In the genomic region with DNA sequence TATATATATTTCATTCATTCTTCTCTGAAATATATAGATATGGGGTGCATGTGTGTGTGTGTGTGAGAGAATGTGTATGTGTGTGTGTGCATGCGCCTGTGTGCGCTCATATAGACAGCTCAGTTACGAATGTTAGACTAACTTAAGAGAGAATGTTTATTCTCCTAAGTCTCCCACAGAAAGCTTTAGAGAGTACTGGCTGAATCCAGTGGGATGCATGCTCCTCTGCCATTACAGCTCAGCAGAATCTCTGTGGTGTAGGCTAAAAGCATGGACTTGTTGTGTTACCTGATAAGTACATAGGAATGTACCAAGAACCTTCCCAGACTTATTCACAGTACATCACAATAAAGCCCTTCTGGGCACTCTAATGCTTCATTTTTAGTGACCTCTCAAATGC, we compare ENCODE assay signal across 17 mouse cellular contexts. TPM values are rescaled to one million over a fixed set of nuclear protein-coding genes. Genes with fewer than 3 reads are reported as not detected.
DNase-seq lines count a peak whose midpoint lies in the region; ATAC-seq and TF ChIP-seq lines count a peak whose summit lies in the region.
"Had no signal": no experiment of that assay in that cellular context is flagged by ENCODE, and none has a peak within 500 bp of the region (broad histone marks: within the 10 kb centered on the region; RNA-seq: fewer than 3 reads in every experiment).

No protein-coding gene starts in this region.

- no peak for TF ChIP-seq CTCF in stomach, postnatal 0 days (IDR thresholded peaks at IDR 0.05; ENCODE audit: low read depth)
- TF ChIP-seq CTCF in olfactory bulb, adult 2 months (IDR thresholded peaks at IDR 0.05; ENCODE audit: insufficient read depth, low read depth, low read length): no peak

- peak; percentile 54 for ATAC-seq in frontal cortex, adult (ENCODE audit: low TSS enrichment)
- ATAC-seq in hindbrain, embryonic 13.5 days (ENCODE audit: low FRiP score): peak; percentile 37; the same call in 1 of the 2 replicates
- ATAC-seq in hindbrain, embryonic 12.5 days (ENCODE audit: low FRiP score): no peak
- 0 out of 2 replicates have a peak, but pooled peaks have one; percentile 11 for ATAC-seq in stomach, embryonic 14.5 days (ENCODE audit: insufficient number of reproducible peaks, insufficient read depth, low FRiP score, low read depth)
- ATAC-seq in stomach, postnatal 0 days (ENCODE audit: low FRiP score, low TSS enrichment): no peak
- ATAC-seq: intestine, postnatal 0 days; Patski had no signal

- TF ChIP-seq EP300 in stomach, postnatal 0 days (optimal IDR thresholded peaks at IDR 0.05): no peak

- H3K27me3 ChIP-seq in hindbrain, embryonic 13.5 days: no peaks in the 10 kb centered on the region
- H3K27me3 ChIP-seq in hindbrain, embryonic 12.5 days: no peaks in the 10 kb centered on the region
- H3K27me3 ChIP-seq in stomach, embryonic 14.5 days (ENCODE audit: control insufficient read depth, insufficient read depth, low read length): no peaks in the 10 kb centered on the region
- H3K27me3 ChIP-seq in stomach, postnatal 0 days (ENCODE audit: control insufficient read depth, insufficient read depth, low read length): no peaks in the 10 kb centered on the region
- H3K27me3 ChIP-seq: Patski had no signal

- no peaks in the 10 kb centered on the region for H3K9me3 ChIP-seq in hindbrain, embryonic 13.5 days
- H3K9me3 ChIP-seq in hindbrain, embryonic 12.5 days (replicated peaks): no peaks in the 10 kb centered on the region
- H3K9me3 ChIP-seq in stomach, embryonic 14.5 days (ENCODE audit: control insufficient read depth, low read depth, low read length): no peaks in the 10 kb centered on the region
- H3K9me3 ChIP-seq in stomach, postnatal 0 days (ENCODE audit: control insufficient read depth, low read length): no peaks in the 10 kb centered on the region

- no peak overlapping the region for H3K4me3 ChIP-seq in hindbrain, embryonic 13.5 days
- no peak overlapping the region for H3K4me3 ChIP-seq in hindbrain, embryonic 12.5 days
- H3K4me3 ChIP-seq in stomach, embryonic 14.5 days (ENCODE audit: low read depth, low read length): no peak overlapping the region
- H3K4me3 ChIP-seq in stomach, postnatal 0 days (ENCODE audit: low read depth, low read length): no peak overlapping the region
- H3K4me3 ChIP-seq in olfactory bulb, adult 2 months (ENCODE audit: insufficient read depth, low read depth, low read length): no peak overlapping the region
- H3K4me3 ChIP-seq: gastrocnemius, adult 2 months had no signal

- 78% methylated on average over 3 of the region's 3 CpGs for WGBS in hindbrain, embryonic 13.5 days
- WGBS in hindbrain, embryonic 12.5 days: 72% methylated on average over 3 of the region's 3 CpGs
- WGBS in stomach, embryonic 14.5 days: 45% methylated on average over 3 of the region's 3 CpGs
- WGBS in stomach, postnatal 0 days: 50% methylated on average over 3 of the region's 3 CpGs
- 50% methylated on average over 3 of the region's 3 CpGs for WGBS in olfactory bulb, adult 2 months

- H3K4me1 ChIP-seq in hindbrain, embryonic 13.5 days (replicated peaks): peaks cover 38% of the 10 kb centered on the region
- peaks cover 22% of the 10 kb centered on the region for H3K4me1 ChIP-seq in hindbrain, embryonic 12.5 days
- H3K4me1 ChIP-seq in stomach, embryonic 14.5 days (ENCODE audit: control insufficient read depth, insufficient read depth, low read length): peaks cover 21% of the 10 kb centered on the region
- peaks cover 6% of the 10 kb centered on the region for H3K4me1 ChIP-seq in stomach, postnatal 0 days (replicated peaks; ENCODE audit: control insufficient read depth, insufficient read depth)
- peaks cover 14% of the 10 kb centered on the region for H3K4me1 ChIP-seq in olfactory bulb, adult 2 months (ENCODE audit: control insufficient read depth, insufficient read depth, low read length)

- no peaks in the 10 kb centered on the region; the same call in 1 of the 2 replicates for H3K36me3 ChIP-seq in hindbrain, embryonic 13.5 days
- peaks cover 6% of the 10 kb centered on the region for H3K36me3 ChIP-seq in hindbrain, embryonic 12.5 days
- peaks cover 23% of the 10 kb centered on the region; the same call in 1 of the 2 replicates for H3K36me3 ChIP-seq in stomach, embryonic 14.5 days (ENCODE audit: control insufficient read depth, insufficient read depth, low read length)
- H3K36me3 ChIP-seq in stomach, postnatal 0 days (ENCODE audit: control insufficient read depth, insufficient read depth, low read length): no peaks in the 10 kb centered on the region

- no peak for TF ChIP-seq POLR2A in olfactory bulb, adult 2 months (IDR thresholded peaks at IDR 0.05; ENCODE audit: insufficient read depth, low read depth, low read length)

- H3K9ac ChIP-seq in hindbrain, embryonic 13.5 days: no peak overlapping the region; the same call in 1 of the 2 replicates
- no peak overlapping the region for H3K9ac ChIP-seq in hindbrain, embryonic 12.5 days
- no peak overlapping the region for H3K9ac ChIP-seq in stomach, embryonic 14.5 days (replicated peaks; ENCODE audit: low read depth, low read length)
- no peak overlapping the region for H3K9ac ChIP-seq in stomach, postnatal 0 days (ENCODE audit: low read length)

- H3K4me2 ChIP-seq in hindbrain, embryonic 13.5 days: no peak overlapping the region
- H3K4me2 ChIP-seq in hindbrain, embryonic 12.5 days (replicated peaks): no peak overlapping the region
- H3K4me2 ChIP-seq in stomach, embryonic 14.5 days (replicated peaks; ENCODE audit: low read depth, low read length): no peak overlapping the region
- no peak overlapping the region for H3K4me2 ChIP-seq in stomach, postnatal 0 days (replicated peaks; ENCODE audit: low read depth)

- DNase-seq in frontal cortex, adult 2 months (ENCODE audit: extremely low spot score in 1 of 2, low spot score in 1 of 2): no peak
- no peak for DNase-seq in stomach, postnatal 0 days (ENCODE audit: low spot score)
- no peak for DNase-seq in thymus, postnatal 36 days
- DNase-seq: cerebellum, postnatal 10 days; gastrocnemius, adult 2 months; kidney, postnatal 36 days; liver; lung, adult 2 months; right cerebral cortex, postnatal 25 days; thymus, adult 18-20 months had no signal

- H3K27ac ChIP-seq in hindbrain, embryonic 13.5 days: peak overlapping the region; percentile 44; the same call in 1 of the 2 replicates
- no peak overlapping the region for H3K27ac ChIP-seq in hindbrain, embryonic 12.5 days
- H3K27ac ChIP-seq in stomach, embryonic 14.5 days (ENCODE audit: low read length): peak overlapping the region; percentile 39; the same call in 1 of the 2 replicates
- H3K27ac ChIP-seq in stomach, postnatal 0 days (replicated peaks): no peak overlapping the region
- H3K27ac ChIP-seq in olfactory bulb, adult 2 months (ENCODE audit: insufficient read depth, low read depth, low read length): 0 out of 2 replicates have a peak overlapping the region, but pooled peaks have one; percentile 21
- H3K27ac ChIP-seq: gastrocnemius, adult 2 months had no signal

RNA-seq across cellular contexts. Expression of gene Meis2, which starts 55.6 kb away (rescaled TPM):
- 372 and 452 TPM in 2 replicates for polyA plus RNA-seq in frontal cortex, adult 2 months (2012; rRNA removed)
- 139 and 175 TPM in 2 replicates for polyA plus RNA-seq in hindbrain, embryonic 13.5 days (2015; fragmentation: Nextera tagmentation; extraction: Ambion mirVana)
- 130 and 155 TPM in 2 replicates for polyA plus RNA-seq in hindbrain, embryonic 12.5 days (2016; fragmentation: Nextera tagmentation; extraction: Ambion mirVana)
- 85.0 and 86.3 TPM in 2 replicates for polyA plus RNA-seq in stomach, embryonic 14.5 days (2014; fragmentation: Nextera tagmentation; extraction: Ambion mirVana)
- polyA plus RNA-seq in stomach, postnatal 0 days (2015; fragmentation: Nextera tagmentation; extraction: Ambion mirVana): 17.7 and 20.2 TPM in 2 replicates
- polyA plus RNA-seq in olfactory bulb, adult 2 months (2012; ENCODE audit: insufficient read depth, insufficient read length, low replicate concordance, missing spikeins): 180 and 356 TPM in 2 replicates

Comparison
In these comparisons a context has a peak if more than half of its experiments do, and no peak if none do; other contexts are left out.
1. ATAC-seq: peak in frontal cortex, adult (single experiment), hindbrain, embryonic 13.5 days (single experiment) and stomach, embryonic 14.5 days (single experiment); none in hindbrain, embryonic 12.5 days (single experiment) and stomach, postnatal 0 days (single experiment).
2. H3K27ac ChIP-seq: peak in hindbrain, embryonic 13.5 days (single experiment), stomach, embryonic 14.5 days (single experiment) and olfactory bulb, adult 2 months (single experiment); none in hindbrain, embryonic 12.5 days (single experiment) and stomach, postnatal 0 days (single experiment).